Mouse (Mus musculus): ENCODE results near the gene 1810049J17Rik. TPM values are rescaled to one million over a fixed set of nuclear protein-coding genes. Genes with fewer than 3 reads are reported as not detected.
"Not testable (repeated sequence)": the region's sequence is repeated elsewhere in the genome, so short reads cannot be mapped to it uniquely, and the experiment has no call there.

Gene 1810049J17Rik
- 1.2 TPM in 1 of 2 replicates, not detected in the other for polyA plus RNA-seq (2015; fragmentation: Nextera tagmentation; extraction: Ambion mirVana)

DNA sequence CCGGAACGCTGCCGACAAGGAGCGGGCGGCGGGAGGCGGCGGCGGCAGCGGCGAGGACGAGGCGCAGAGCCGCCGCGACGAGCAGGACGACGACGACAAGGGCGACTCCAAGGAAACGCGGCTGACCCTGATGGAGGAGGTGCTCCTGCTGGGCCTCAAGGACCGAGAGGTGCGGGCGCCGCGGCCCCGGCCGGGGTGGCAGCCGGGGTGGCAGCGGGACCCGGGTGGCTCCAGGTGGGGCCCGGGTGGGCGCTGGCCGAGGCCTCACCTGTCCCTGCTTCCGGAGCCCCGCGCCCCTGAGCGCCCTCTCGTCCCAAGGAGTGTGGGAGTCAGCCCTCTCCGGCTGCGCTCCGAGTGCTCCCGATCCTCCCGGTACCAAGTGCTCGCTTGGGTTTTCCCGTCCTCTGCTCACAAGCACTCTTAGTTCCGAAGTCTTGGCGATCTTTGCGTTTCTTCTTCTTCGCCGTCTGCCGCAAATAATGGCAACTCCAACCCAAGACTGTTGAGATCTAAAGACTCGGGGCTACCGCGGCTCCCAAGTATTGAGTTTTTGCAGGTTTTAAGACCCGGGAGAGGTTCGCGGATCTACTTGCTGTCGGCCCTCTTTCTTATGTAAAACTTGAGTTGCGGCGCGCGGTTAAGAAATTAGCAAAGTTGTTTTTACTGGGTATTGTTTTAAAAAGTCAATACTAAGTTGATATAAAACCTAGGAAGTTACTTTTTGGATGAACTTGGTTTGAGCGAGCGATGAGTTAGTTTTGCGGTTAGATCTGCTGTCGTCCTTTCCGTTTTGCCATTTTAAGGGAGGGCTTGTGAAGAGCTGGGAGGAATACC lies at the start of gene 1810049J17Rik:
1810049J17Rik (minus strand) TSS at position 112 of the 834 bp plus-strand sequence.
- ATAC-seq (replicated peaks; ENCODE audit: low FRiP score): peak; percentile 58
- Histone ChIP-seq H3K4me2 (peak within 1 kb of the TSS; percentile 76), H3K4me1 (peaks cover 25% of the 10 kb centered on the region), H3K27me3 (no peaks in the 10 kb centered on the region), H3K9me3 (replicated peaks) (no peaks in the 10 kb centered on the region), H3K4me3 (replicated peaks) (peak within 1 kb of the TSS; percentile 100), H3K36me3 (peaks cover 11% of the 10 kb centered on the region), H3K9ac (peak within 1 kb of the TSS; percentile 97), H3K27ac (peak within 1 kb of the TSS; percentile 93)
- under 1% methylated on average over 70 of the region's 70 CpGs for WGBS

DNA sequence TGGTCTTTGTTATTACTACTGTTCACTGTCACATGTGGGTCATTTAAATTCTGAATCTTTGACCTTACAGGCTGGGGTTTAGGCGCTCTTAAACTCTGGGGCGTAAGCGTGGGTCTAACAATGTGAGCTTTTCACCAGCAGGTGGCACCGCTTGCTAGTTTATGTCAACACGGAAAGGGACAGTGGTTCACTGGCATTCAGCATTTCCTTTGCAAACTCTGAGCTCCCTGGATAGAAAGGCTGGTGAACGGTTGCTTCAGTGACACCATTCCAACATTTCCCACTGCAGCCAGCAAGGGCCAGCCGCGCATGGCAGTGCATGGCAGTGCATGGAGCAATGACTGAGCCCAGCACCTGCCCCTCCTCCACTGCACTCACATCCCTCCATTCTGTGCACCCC lies 49.5 kb upstream of the 1810049J17Rik start:
- no peak overlapping the region for H3K27ac ChIP-seq
- no peaks in the 10 kb centered on the region for H3K27me3 ChIP-seq
- no peak overlapping the region for H3K4me3 ChIP-seq (replicated peaks)
- H3K9me3 ChIP-seq (replicated peaks): no peaks in the 10 kb centered on the region
- no peak overlapping the region for H3K9ac ChIP-seq
- WGBS: 7% methylated on average over 8 of the region's 8 CpGs
- peaks cover 37% of the 10 kb centered on the region for H3K4me1 ChIP-seq
- peaks cover 35% of the 10 kb centered on the region for H3K36me3 ChIP-seq
- ATAC-seq (replicated peaks; ENCODE audit: low FRiP score): no peak; the same call in 1 of the 2 replicates
- H3K4me2 ChIP-seq: no peak overlapping the region

DNA sequence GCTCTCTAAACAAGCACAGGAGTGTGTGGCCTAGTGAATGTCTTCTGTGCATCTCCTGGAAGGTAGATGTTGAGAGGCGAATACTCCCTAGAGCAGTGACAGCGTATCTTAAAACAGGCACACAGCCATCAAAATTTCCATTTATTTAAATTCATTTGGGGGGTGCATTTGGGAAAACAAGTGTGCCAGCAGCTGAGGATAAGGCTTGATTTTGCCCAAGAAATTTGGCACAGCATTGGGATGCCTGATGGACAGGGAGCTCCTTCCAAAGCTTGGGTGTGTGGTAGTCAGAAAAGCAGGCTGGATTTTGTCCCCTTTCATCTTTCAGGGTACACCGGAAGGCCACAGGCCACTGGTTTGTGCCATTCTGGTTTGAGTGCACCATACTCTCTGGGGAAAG lies 48.4 kb upstream of the 1810049J17Rik start:
- H3K4me3 ChIP-seq (replicated peaks): no peak overlapping the region
- no peak overlapping the region for H3K4me2 ChIP-seq
- H3K4me1 ChIP-seq: peaks cover 29% of the 10 kb centered on the region
- H3K27me3 ChIP-seq: no peaks in the 10 kb centered on the region
- ATAC-seq (replicated peaks; ENCODE audit: low FRiP score): no peak
- no peaks in the 10 kb centered on the region for H3K9me3 ChIP-seq (replicated peaks)
- peaks cover 43% of the 10 kb centered on the region for H3K36me3 ChIP-seq
- 94% methylated on average over 3 of the region's 3 CpGs for WGBS
- no peak overlapping the region for H3K9ac ChIP-seq
- no peak overlapping the region for H3K27ac ChIP-seq

GRCm38 (mm10) chr15:12368850-12369249 lies 47.2 kb upstream of the 1810049J17Rik start:
- Histone ChIP-seq H3K36me3 (peaks cover 45% of the 10 kb centered on the region), H3K9ac (no peak overlapping the region), H3K27me3 (no peaks in the 10 kb centered on the region), H3K27ac (no peak overlapping the region), H3K4me2 (no peak overlapping the region), H3K4me1 (peaks cover 17% of the 10 kb centered on the region), H3K4me3 (replicated peaks) (no peak overlapping the region), H3K9me3 (replicated peaks) (no peaks in the 10 kb centered on the region)
- WGBS: 86% methylated on average over 4 of the region's 4 CpGs
- no peak for ATAC-seq (replicated peaks; ENCODE audit: low FRiP score)

DNA sequence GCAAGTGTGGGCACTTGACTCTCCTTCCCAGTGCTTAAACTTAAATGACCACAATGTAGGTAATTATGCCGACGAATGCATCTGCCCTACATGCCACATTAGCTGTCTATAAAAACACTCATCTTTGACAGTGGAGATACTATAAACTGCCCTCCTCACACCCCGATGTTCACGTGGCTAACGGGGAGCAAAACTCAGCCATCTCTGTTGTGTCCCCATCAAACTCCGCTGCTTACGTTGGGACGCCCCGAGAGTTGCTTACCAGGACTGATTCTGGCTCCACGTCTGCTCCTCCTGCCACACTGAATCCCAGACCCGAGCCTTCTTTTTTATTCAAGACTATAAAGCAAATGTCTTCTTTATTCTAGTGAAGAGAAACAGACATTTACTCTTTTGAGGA lies 46.7 kb upstream of the 1810049J17Rik start:
- Histone ChIP-seq H3K27ac (no peak overlapping the region), H3K36me3 (peaks cover 45% of the 10 kb centered on the region), H3K9ac (no peak overlapping the region), H3K4me3 (replicated peaks) (no peak overlapping the region), H3K27me3 (no peaks in the 10 kb centered on the region), H3K4me2 (no peak overlapping the region), H3K9me3 (replicated peaks) (no peaks in the 10 kb centered on the region), H3K4me1 (peaks cover 12% of the 10 kb centered on the region)
- 80% methylated on average over 11 of the region's 11 CpGs for WGBS
- ATAC-seq (replicated peaks; ENCODE audit: low FRiP score): no peak

GRCm38 (mm10) chr15:12367306-12368080 lies 45.8 kb upstream of the 1810049J17Rik start:
- H3K27me3 ChIP-seq: no peaks in the 10 kb centered on the region
- H3K4me2 ChIP-seq: no peak overlapping the region
- no peak overlapping the region for H3K27ac ChIP-seq
- peaks cover 49% of the 10 kb centered on the region for H3K36me3 ChIP-seq
- H3K4me3 ChIP-seq (replicated peaks): no peak overlapping the region
- ATAC-seq (replicated peaks; ENCODE audit: low FRiP score): no peak; the same call in 1 of the 2 replicates
- no peaks in the 10 kb centered on the region for H3K9me3 ChIP-seq (replicated peaks)
- WGBS: 61% methylated on average over 13 of the region's 13 CpGs
- no peak overlapping the region for H3K9ac ChIP-seq
- H3K4me1 ChIP-seq: peaks cover 10% of the 10 kb centered on the region

DNA sequence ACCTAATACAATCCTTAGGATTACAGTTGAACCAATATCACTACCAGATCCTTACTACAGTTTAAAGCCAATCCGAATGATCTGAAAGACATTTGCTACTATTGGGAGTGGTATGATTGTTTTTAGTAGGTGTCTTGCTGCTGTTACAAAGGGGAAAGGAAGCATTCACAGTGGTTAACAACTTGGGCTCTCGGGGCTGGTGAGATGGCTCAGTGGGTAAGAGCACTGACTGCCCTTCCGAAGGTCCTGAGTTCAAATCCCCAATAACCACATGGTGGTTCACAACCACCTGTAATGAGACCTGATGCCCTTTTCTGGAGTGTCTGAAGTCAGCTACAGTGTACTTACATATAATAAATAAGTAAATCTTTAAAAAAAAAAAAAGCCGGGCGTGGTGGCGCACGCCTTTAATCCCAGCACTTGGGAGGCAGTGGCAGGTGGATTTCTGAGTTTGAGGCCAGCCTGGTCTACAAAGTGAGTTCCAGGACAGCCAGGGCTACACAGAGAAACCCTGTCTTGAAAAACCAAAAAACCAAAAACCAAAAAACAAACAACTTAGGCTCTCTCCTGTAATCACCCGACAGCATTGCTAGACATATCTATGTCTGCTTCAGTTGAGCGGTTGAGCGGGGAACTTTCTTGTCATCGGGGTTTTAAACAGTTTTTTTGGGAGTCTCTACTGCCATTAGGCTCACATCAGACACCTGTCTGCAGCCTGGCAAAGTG lies 45.0 kb upstream of the 1810049J17Rik start:
- H3K27ac ChIP-seq; H3K9ac ChIP-seq; H3K4me2 ChIP-seq; H3K4me1 ChIP-seq; H3K27me3 ChIP-seq; H3K9me3 ChIP-seq (replicated peaks); ATAC-seq (replicated peaks; ENCODE audit: low FRiP score); H3K4me3 ChIP-seq (replicated peaks): not testable (repeated sequence)
- WGBS: 91% methylated on average over 11 of the region's 11 CpGs
- H3K36me3 ChIP-seq: peaks cover 47% of the 10 kb centered on the region

DNA sequence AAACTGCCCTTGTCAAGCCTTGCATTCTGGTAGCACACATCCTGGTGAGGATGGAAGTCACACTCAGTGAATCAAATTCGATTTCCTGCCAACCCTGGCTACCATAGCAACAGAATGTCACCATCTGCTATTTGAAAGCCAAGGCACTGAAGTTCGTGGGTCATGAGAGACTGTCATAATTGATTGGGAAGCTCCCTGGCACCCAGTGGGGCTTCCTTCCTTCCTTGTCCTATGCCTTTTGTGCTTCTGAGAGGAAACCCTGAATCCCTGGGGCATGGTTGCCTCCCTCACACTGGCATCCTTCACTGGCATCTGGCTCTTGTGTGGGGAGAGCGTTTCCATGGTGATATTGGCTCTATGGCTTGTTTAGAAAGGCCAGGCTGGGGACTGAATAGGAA lies 44.4 kb upstream of the 1810049J17Rik start:
- WGBS: 75% methylated on average over 3 of the region's 3 CpGs
- peaks cover 48% of the 10 kb centered on the region for H3K36me3 ChIP-seq
- no peak overlapping the region for H3K4me3 ChIP-seq (replicated peaks)
- H3K4me2 ChIP-seq: no peak overlapping the region
- no peaks in the 10 kb centered on the region for H3K9me3 ChIP-seq (replicated peaks)
- no peak for ATAC-seq (replicated peaks; ENCODE audit: low FRiP score)
- no peak overlapping the region for H3K9ac ChIP-seq
- peaks cover 4% of the 10 kb centered on the region; the same call in 1 of the 2 replicates for H3K4me1 ChIP-seq
- no peak overlapping the region for H3K27ac ChIP-seq
- H3K27me3 ChIP-seq: no peaks in the 10 kb centered on the region

DNA sequence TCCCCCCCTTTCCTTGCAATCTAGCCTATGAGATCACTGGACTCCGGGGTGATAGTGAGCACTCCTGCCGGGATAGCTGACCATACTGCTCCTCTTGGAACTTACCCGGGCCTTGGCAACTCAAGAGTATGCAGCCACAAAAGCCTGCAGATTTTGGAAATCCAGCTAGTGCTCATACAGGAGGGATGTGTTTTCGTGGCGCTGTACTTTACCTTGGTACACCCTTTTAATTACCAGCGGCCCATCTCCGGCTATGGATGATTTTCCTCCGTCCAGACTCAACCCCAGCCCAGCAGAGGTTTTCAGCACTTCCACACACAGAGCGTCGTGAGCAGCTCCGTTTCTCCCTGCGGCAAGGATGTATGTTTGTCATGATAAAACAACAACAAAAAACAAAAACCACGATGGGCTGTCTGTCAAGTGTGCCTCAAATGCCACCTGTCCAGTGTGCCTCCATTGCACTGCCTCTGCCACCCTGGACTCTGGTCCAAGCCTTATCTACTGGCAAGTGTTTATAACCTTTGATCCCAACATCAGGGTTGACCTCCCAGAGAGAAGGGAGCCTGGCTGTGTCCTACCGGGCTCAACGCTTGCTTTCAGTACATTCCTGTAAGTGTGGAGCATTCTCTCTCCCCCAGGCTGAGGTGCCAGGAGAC lies 43.8 kb upstream of the 1810049J17Rik start:
- Histone ChIP-seq H3K27me3 (no peaks in the 10 kb centered on the region), H3K4me2 (no peak overlapping the region), H3K4me3 (replicated peaks) (no peak overlapping the region), H3K36me3 (peaks cover 52% of the 10 kb centered on the region), H3K9ac (no peak overlapping the region), H3K27ac (no peak overlapping the region), H3K9me3 (replicated peaks) (no peaks in the 10 kb centered on the region), H3K4me1 (peaks cover 4% of the 10 kb centered on the region; the same call in 1 of the 2 replicates)
- 86% methylated on average over 15 of the region's 15 CpGs for WGBS
- no peak for ATAC-seq (replicated peaks; ENCODE audit: low FRiP score)

GRCm38 (mm10) chr15:12364096-12364495 lies 42.4 kb upstream of the 1810049J17Rik start:
- Histone ChIP-seq H3K36me3 (peaks cover 49% of the 10 kb centered on the region), H3K4me1 (peaks cover 4% of the 10 kb centered on the region; the same call in 1 of the 2 replicates), H3K4me2 (no peak overlapping the region), H3K9me3 (replicated peaks) (no peaks in the 10 kb centered on the region), H3K27me3 (no peaks in the 10 kb centered on the region), H3K27ac (no peak overlapping the region), H3K4me3 (replicated peaks) (no peak overlapping the region), H3K9ac (no peak overlapping the region)
- 86% methylated on average over 4 of the region's 4 CpGs for WGBS
- ATAC-seq (replicated peaks; ENCODE audit: low FRiP score): no peak

- no peak overlapping the region for H3K9ac ChIP-seq
- peaks cover 61% of the 10 kb centered on the region for H3K36me3 ChIP-seq
- H3K4me3 ChIP-seq (replicated peaks): no peak overlapping the region
- H3K9me3 ChIP-seq (replicated peaks): no peaks in the 10 kb centered on the region
- H3K4me1 ChIP-seq: peaks cover 4% of the 10 kb centered on the region; the same call in 1 of the 2 replicates
- no peak for ATAC-seq (replicated peaks; ENCODE audit: low FRiP score)
- H3K27ac ChIP-seq: no peak overlapping the region
- WGBS: 78% methylated on average over 6 of the region's 6 CpGs
- no peaks in the 10 kb centered on the region for H3K27me3 ChIP-seq
- H3K4me2 ChIP-seq: no peak overlapping the region
These were observed 41.0 kb upstream of the 1810049J17Rik start for GRCm38 (mm10) chr15:12362701-12363040.
